Mouse (Mus musculus): ENCODE measurements at regions not wholly inside any gene's neighbourhood (a gene's known extent, or its start where the extent isn't known, plus 50 kb on each side); places are given as distances from the start of the nearest gene placed in this dataset.
"Not testable (repeated sequence)": the region's sequence is repeated elsewhere in the genome, so short reads cannot be mapped to it uniquely, and the experiment has no call there.

DNA sequence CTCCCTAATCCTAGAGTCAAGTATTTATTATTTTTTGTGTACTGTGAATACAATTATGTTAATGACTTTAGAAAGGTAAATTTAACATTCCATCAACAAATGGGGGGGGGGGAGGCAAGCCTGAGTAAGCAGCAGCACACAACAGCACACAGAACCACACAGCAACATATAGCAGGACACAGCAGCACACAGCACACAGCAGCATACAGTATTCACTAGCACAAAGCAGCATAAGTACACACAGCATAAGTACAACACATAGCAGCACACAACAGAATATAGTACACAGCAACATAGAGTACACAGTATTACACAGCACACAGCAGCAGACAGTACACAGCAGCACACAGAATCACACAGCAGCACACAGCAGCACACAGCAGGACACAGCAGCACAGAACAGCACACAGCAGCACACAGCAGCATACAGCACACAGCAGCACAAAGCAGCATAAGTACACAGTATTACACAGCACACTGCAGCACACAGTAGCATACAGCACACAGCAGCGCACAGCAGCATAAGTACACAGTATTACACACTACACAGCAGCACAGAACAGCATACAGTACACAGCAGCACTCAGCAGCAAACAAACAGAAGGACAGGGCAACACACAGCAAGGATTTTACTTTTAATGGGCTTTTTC, 605.7 kb downstream of the Tbl1xr1 start:
- no peak for DNase-seq

GRCm38 (mm10) chr3:22699317-22699716, 622.9 kb downstream of the Tbl1xr1 start:
- DNase-seq: no peak

- not testable (repeated sequence) for DNase-seq
These were observed 625.0 kb downstream of the Tbl1xr1 start for GRCm38 (mm10) chr3:22701486-22701885.

- no peak for DNase-seq
These were observed 629.2 kb downstream of the Tbl1xr1 start for GRCm38 (mm10) chr3:22705673-22706072.

DNA sequence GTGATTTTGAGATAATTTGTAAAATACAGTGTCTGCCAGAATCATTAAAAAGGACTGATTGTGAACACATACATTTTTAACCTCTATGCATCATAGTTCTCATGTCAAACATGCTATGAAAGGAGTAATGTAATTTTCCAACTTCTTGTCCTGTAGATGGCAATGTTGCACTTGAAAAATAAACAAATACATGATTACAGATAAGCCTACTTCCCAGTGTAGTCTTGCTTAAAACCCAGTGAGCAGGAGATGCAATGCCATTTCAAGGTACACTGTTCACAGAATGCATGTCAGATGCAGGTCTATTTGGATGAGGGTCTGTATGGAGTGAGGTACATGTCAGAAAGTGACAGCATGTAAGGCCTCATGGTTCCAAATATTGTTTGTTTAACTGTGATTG, 668.6 kb downstream of the Tbl1xr1 start:
- DNase-seq: peak; percentile 69

Measured in cerebellum, adult 9-10 months (tissue).